Mouse (Mus musculus) liver, embryonic 14.5 days (tissue): ENCODE results near the gene Atg7.

Experiments used
- CTCF ChIP-seq: IDR thresholded peaks from 2 replicates; pipeline ENCODE4 v1.5.1; 2016; ENCODE audit warnings: antibody characterized with exemption, low read depth, control low read depth
- EP300 ChIP-seq: IDR thresholded peaks from 2 replicates; pipeline ENCODE4 v1.6.1; 2016; ENCODE audit warnings: antibody characterized with exemption, low read depth

DNA sequence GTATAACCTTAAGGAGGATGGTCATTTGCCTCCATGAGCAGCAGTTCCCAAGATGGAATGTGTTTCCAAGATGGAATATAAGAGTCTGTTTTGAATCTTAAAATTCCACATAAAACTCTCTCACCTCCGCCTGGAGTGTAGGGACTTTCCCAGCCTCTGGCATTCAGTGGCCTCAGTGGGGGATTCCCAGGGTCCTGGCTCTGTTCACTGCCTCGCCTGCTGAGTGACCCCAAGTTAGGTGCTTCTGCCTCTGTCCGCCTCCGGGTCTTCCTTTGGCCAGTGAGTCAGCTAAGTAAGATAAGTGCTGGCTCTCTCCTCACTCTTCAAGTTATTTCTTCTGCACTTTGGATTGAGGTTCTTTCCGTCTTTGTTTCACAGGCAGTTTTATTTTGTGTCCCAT, 90.3 kb downstream of the Atg7 start:
- TF ChIP-seq EP300, result no peak
- TF ChIP-seq CTCF, result no peak
